Mouse (Mus musculus) testis, postnatal 10 days (tissue): ENCODE measurements around the gene Anks1b.

Source experiments
- DNase-seq: peaks from one replicate; pipeline ENCODE4 v3.0.0; 2021; ENCODE audit warnings: low spot score

The Anks1b gene

GRCm38 (mm10) chr10:90169941-90170580, 296.8 kb downstream of the Anks1b start:
- DNase-seq, result no peak

- DNase-seq, result no peak
Measured at GRCm38 (mm10) chr10:90190366-90190765, 317.1 kb downstream of the Anks1b start.

- no peak for DNase-seq
Measured at GRCm38 (mm10) chr10:90196936-90197335, 323.6 kb downstream of the Anks1b start.

GRCm38 (mm10) chr10:90210044-90210443, 336.7 kb downstream of the Anks1b start:
- DNase-seq, result no peak

- DNase-seq, result no peak
Measured at GRCm38 (mm10) chr10:90220470-90220869, 347.2 kb downstream of the Anks1b start.

- no peak for DNase-seq
Measured at GRCm38 (mm10) chr10:90222793-90223495, 349.6 kb downstream of the Anks1b start.

- no peak for DNase-seq
Measured at GRCm38 (mm10) chr10:90235273-90235672, 362.0 kb downstream of the Anks1b start.

- DNase-seq, result no peak
Measured at GRCm38 (mm10) chr10:90237290-90237689, 364.0 kb downstream of the Anks1b start.

GRCm38 (mm10) chr10:90258944-90259714, 385.8 kb downstream of the Anks1b start:
- DNase-seq, result no peak

GRCm38 (mm10) chr10:90271321-90271720, 398.0 kb downstream of the Anks1b start:
- DNase-seq, result no peak

GRCm38 (mm10) chr10:90273311-90273710, 400.0 kb downstream of the Anks1b start:
- no peak for DNase-seq

GRCm38 (mm10) chr10:90286589-90286988, 413.3 kb downstream of the Anks1b start:
- no peak for DNase-seq

GRCm38 (mm10) chr10:90303249-90303648, 429.9 kb downstream of the Anks1b start:
- DNase-seq, result no peak

GRCm38 (mm10) chr10:90306156-90306555, 432.8 kb downstream of the Anks1b start:
- DNase-seq, result no peak

GRCm38 (mm10) chr10:90307931-90308555, 434.7 kb downstream of the Anks1b start:
- DNase-seq, result no peak

GRCm38 (mm10) chr10:90329781-90330180, 456.5 kb downstream of the Anks1b start:
- DNase-seq, result no peak

GRCm38 (mm10) chr10:90345394-90345793, 472.1 kb downstream of the Anks1b start:
- DNase-seq, result no peak

GRCm38 (mm10) chr10:90356258-90356657, 482.9 kb downstream of the Anks1b start:
- DNase-seq, result no peak

GRCm38 (mm10) chr10:90357169-90357907, 484.0 kb downstream of the Anks1b start:
- no peak for DNase-seq

- no peak for DNase-seq
Measured at GRCm38 (mm10) chr10:90369015-90369414, 495.7 kb downstream of the Anks1b start.

GRCm38 (mm10) chr10:90370751-90371150, 497.4 kb downstream of the Anks1b start:
- DNase-seq, result no peak

- peak; percentile 65 for DNase-seq
Measured at GRCm38 (mm10) chr10:90373469-90373868, 500.2 kb downstream of the Anks1b start.
